Mouse (Mus musculus) heart, embryonic 12.5 days (tissue): ENCODE measurements around the gene Rbp3. TPM values are rescaled to one million over a fixed set of nuclear protein-coding genes. Genes with fewer than 3 reads are reported as not detected.

Source experiments
- polyA plus RNA-seq: library from polyadenylated mRNA; unstranded; fragments of >200 nt; fragmentation: Nextera tagmentation; extraction: Ambion mirVana; gene quantifications from 2 replicates; pipeline ENCODE4 v1.2.1, GENCODE M21; 2016

Gene Rbp3
- polyA plus RNA-seq, 1 experiment from 2014 or later = 0.14 TPM

Other genes with a start within 250 kb of the Rbp3 start
- 1.3 and 1.5 TPM in 2 replicates for gene Gdf10, start 30.4 kb upstream of the Rbp3 start, polyA plus RNA-seq
- 0.46 and 0.80 TPM in 2 replicates for gene Gdf2, start 13.0 kb upstream of the Rbp3 start, polyA plus RNA-seq
- gene Zfp488, start 24.8 kb downstream of the Rbp3 start, polyA plus RNA-seq = 0.04 TPM in 1 of 2 replicates, not detected in the other
- gene Gm30083, start 61.2 kb downstream of the Rbp3 start, polyA plus RNA-seq = not detected in 2 replicates
- gene Gm5460, start 62.8 kb downstream of the Rbp3 start, polyA plus RNA-seq = not detected in 2 replicates
- gene Antxrl, start 98.7 kb downstream of the Rbp3 start, polyA plus RNA-seq = not detected in 2 replicates
- gene Anxa8, start 132.0 kb downstream of the Rbp3 start, polyA plus RNA-seq = 0.61 and 0.74 TPM in 2 replicates
- not detected in 2 replicates for gene A630023A22Rik, start 148.8 kb downstream of the Rbp3 start, polyA plus RNA-seq
- gene Npy4r, start 198.5 kb downstream of the Rbp3 start, polyA plus RNA-seq = 0.19 and 0.22 TPM in 2 replicates
- gene Gprin2, start 247.7 kb downstream of the Rbp3 start, polyA plus RNA-seq = 0.27 and 0.80 TPM in 2 replicates